Mouse (Mus musculus) ES-E14 (cell line): ENCODE results near the gene Tmem167.

Experiments
- CHD2 ChIP-seq: IDR thresholded peaks from 2 replicates; pipeline ENCODE4 v1.6.1; 2014; ENCODE audit warnings: mild to moderate bottlenecking, low read depth, low read length, inconsistent platforms
- HCFC1 ChIP-seq: IDR thresholded peaks from 2 replicates; pipeline ENCODE4 v1.6.1; 2012; ENCODE audit warnings: low read length, inconsistent platforms, borderline replicate concordance; ENCODE audit not compliant: insufficient read depth
- ZNF384 ChIP-seq: IDR thresholded peaks from 2 replicates; pipeline ENCODE4 v1.6.1; 2012; ENCODE audit warnings: low read depth, low read length, inconsistent platforms

DNA sequence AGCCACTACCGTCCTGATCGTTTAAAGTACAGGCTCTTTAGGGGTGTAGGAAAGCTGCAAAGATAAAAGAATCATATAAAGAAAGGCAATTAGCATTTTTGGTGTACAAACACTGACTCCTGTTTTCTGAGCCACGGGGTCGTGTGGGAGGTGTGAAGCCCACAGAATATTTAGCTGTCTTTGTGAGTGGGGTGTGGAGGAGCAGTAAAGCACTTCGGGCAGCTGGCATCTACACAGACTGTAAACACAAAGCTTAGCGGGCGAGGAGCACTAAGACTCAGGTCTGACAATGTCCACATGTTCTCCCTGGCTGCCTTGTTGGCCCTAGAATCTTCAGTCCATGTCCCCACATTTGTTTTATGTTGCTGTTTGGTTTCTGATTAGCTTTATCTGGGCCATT, 17.2 kb downstream of the Tmem167 start:
- no peak for TF ChIP-seq ZNF384
- no peak for TF ChIP-seq HCFC1
- TF ChIP-seq CHD2, result no peak
